ENCODE assay signal across 14 mouse cellular contexts in genomic region chr3:31260964-31261346, GRCm38 (mm10). TPM values are rescaled to one million over a fixed set of nuclear protein-coding genes. Genes with fewer than 3 reads are reported as not detected.
A peak's percentile ranks its signal among the peaks of the same experiment; 100 is the strongest.
DNase-seq lines count a peak whose midpoint lies in the region; ATAC-seq and TF ChIP-seq lines count a peak whose summit lies in the region.
"Had no signal": no experiment of that assay in that cellular context is flagged by ENCODE, and none has a peak within 500 bp of the region (broad histone marks: within the 10 kb centered on the region; RNA-seq: fewer than 3 reads in every experiment).

No protein-coding gene starts in this region.

- H3K36me3 ChIP-seq in hindbrain, embryonic 10.5 days: no peaks in the 10 kb centered on the region
- H3K36me3 ChIP-seq in hindbrain, postnatal 0 days (ENCODE audit: insufficient read depth, low read length): no peaks in the 10 kb centered on the region
- H3K36me3 ChIP-seq in lung, embryonic 15.5 days: no peaks in the 10 kb centered on the region
- no peaks in the 10 kb centered on the region for H3K36me3 ChIP-seq in forebrain, embryonic 11.5 days (ENCODE audit: control insufficient read depth, insufficient read depth, low read length)
- no peaks in the 10 kb centered on the region for H3K36me3 ChIP-seq in limb, embryonic 14.5 days (ENCODE audit: control insufficient read depth, insufficient read depth, low read length)
- H3K36me3 ChIP-seq: embryonic facial prominence, embryonic 13.5 days; limb, embryonic 15.5 days had no signal

- no peaks in the 10 kb centered on the region for H3K27me3 ChIP-seq in hindbrain, embryonic 10.5 days (ENCODE audit: insufficient read depth, poor library complexity, severe bottlenecking)
- H3K27me3 ChIP-seq in hindbrain, postnatal 0 days (ENCODE audit: insufficient read depth, low read length): no peaks in the 10 kb centered on the region
- H3K27me3 ChIP-seq in lung, embryonic 15.5 days: no peaks in the 10 kb centered on the region
- no peaks in the 10 kb centered on the region for H3K27me3 ChIP-seq in forebrain, embryonic 11.5 days (ENCODE audit: control insufficient read depth, insufficient read depth, low read length)
- no peaks in the 10 kb centered on the region for H3K27me3 ChIP-seq in limb, embryonic 14.5 days (ENCODE audit: control insufficient read depth, insufficient read depth, low read length)
- H3K27me3 ChIP-seq: embryonic facial prominence, embryonic 13.5 days; limb, embryonic 15.5 days had no signal

- peak overlapping the region; percentile 80; the same call in 1 of the 2 replicates for H3K27ac ChIP-seq in hindbrain, embryonic 10.5 days
- no peak overlapping the region for H3K27ac ChIP-seq in hindbrain, postnatal 0 days
- H3K27ac ChIP-seq in lung, embryonic 15.5 days: peak overlapping the region; percentile 78; the same call in 1 of the 2 replicates
- H3K27ac ChIP-seq in forebrain, embryonic 11.5 days (ENCODE audit: low read depth, low read length): peak overlapping the region; percentile 48
- H3K27ac ChIP-seq in limb, embryonic 14.5 days (replicated peaks; ENCODE audit: low read depth, low read length): peak overlapping the region; percentile 66

- H3K4me1 ChIP-seq in hindbrain, embryonic 10.5 days (replicated peaks): peaks cover 23% of the 10 kb centered on the region
- 0 out of 2 replicates have a peak, but pooled peaks cover 3% of the 10 kb centered on the region for H3K4me1 ChIP-seq in hindbrain, postnatal 0 days (ENCODE audit: insufficient read depth, low read length)
- 0 out of 2 replicates have a peak, but pooled peaks cover 10% of the 10 kb centered on the region for H3K4me1 ChIP-seq in lung, embryonic 15.5 days
- H3K4me1 ChIP-seq in forebrain, embryonic 11.5 days (replicated peaks; ENCODE audit: control insufficient read depth, insufficient read depth, low read length): peaks cover 11% of the 10 kb centered on the region; the same call in 1 of the 2 replicates
- H3K4me1 ChIP-seq in limb, embryonic 14.5 days (ENCODE audit: control insufficient read depth, insufficient read depth, low read length): peaks cover 18% of the 10 kb centered on the region

- ATAC-seq in hindbrain, postnatal 0 days: no peak
- peak; percentile 45; the same call in 1 of the 2 replicates for ATAC-seq in lung, embryonic 15.5 days (ENCODE audit: borderline replicate concordance, extremely low read depth, low FRiP score, low TSS enrichment)
- peak; percentile 39; the same call in 1 of the 2 replicates for ATAC-seq in forebrain, embryonic 11.5 days (replicated peaks; ENCODE audit: low FRiP score)
- peak; percentile 35; the same call in 1 of the 2 replicates for ATAC-seq in limb, embryonic 14.5 days (ENCODE audit: low FRiP score, low read depth)

- no peak overlapping the region for H3K4me3 ChIP-seq in hindbrain, embryonic 10.5 days
- no peak overlapping the region for H3K4me3 ChIP-seq in hindbrain, postnatal 0 days (ENCODE audit: low read length)
- no peak overlapping the region for H3K4me3 ChIP-seq in lung, embryonic 15.5 days
- H3K4me3 ChIP-seq in forebrain, embryonic 11.5 days (ENCODE audit: low read depth, low read length): no peak overlapping the region
- H3K4me3 ChIP-seq in limb, embryonic 14.5 days (replicated peaks; ENCODE audit: low read length): no peak overlapping the region
- H3K4me3 ChIP-seq: embryonic facial prominence, embryonic 13.5 days; limb, embryonic 15.5 days had no signal

- H3K9ac ChIP-seq in hindbrain, postnatal 0 days (replicated peaks; ENCODE audit: low read length): no peak overlapping the region
- no peak overlapping the region for H3K9ac ChIP-seq in lung, embryonic 15.5 days
- H3K9ac ChIP-seq in forebrain, embryonic 11.5 days (ENCODE audit: low read length): no peak overlapping the region
- no peak overlapping the region for H3K9ac ChIP-seq in limb, embryonic 14.5 days (ENCODE audit: low read depth, low read length, severe bottlenecking)
- H3K9ac ChIP-seq: embryonic facial prominence, embryonic 13.5 days; limb, embryonic 15.5 days had no signal

- 45% methylated on average over 3 of the region's 3 CpGs for WGBS in hindbrain, embryonic 10.5 days
- 62% methylated on average over 3 of the region's 3 CpGs for WGBS in hindbrain, postnatal 0 days
- WGBS in lung, embryonic 15.5 days: 33% methylated on average over 3 of the region's 3 CpGs
- 27% methylated on average over 3 of the region's 3 CpGs for WGBS in forebrain, embryonic 11.5 days
- WGBS in limb, embryonic 14.5 days: 37% methylated on average over 3 of the region's 3 CpGs

- TF ChIP-seq POLR2A in limb, embryonic 14.5 days (IDR thresholded peaks at IDR 0.05; ENCODE audit: borderline replicate concordance, extremely low read depth, insufficient read depth, insufficient read length): no peak

- no peak for DNase-seq in hindbrain, embryonic 10.5 days (ENCODE audit: low spot score)
- no peak for DNase-seq in hindbrain, postnatal 0 days (ENCODE audit: low spot score)
- DNase-seq in lung, postnatal 10 days: no peak
- no peak for DNase-seq in forebrain, embryonic 11.5 days (ENCODE audit: low spot score)
- no peak for DNase-seq in limb, embryonic 14.5 days (ENCODE audit: low spot score)
- no peak for DNase-seq in spleen, postnatal 14 days (ENCODE audit: low spot score in 2 of 2)
- DNase-seq in adrenal gland, postnatal 36 days: no peak
- DNase-seq: B cell, adult 2 months; cerebellum, adult 9-11 months; layer of hippocampus, postnatal 36 days; thymus, postnatal 25 days had no signal

- no peak overlapping the region for H3K4me2 ChIP-seq in hindbrain, postnatal 0 days (ENCODE audit: low read depth, low read length)
- H3K4me2 ChIP-seq in lung, embryonic 15.5 days: no peak overlapping the region
- no peak overlapping the region for H3K4me2 ChIP-seq in forebrain, embryonic 11.5 days (ENCODE audit: low read depth, low read length, severe bottlenecking)
- 0 out of 2 replicates have a peak overlapping the region, but pooled peaks have one; percentile 15 for H3K4me2 ChIP-seq in limb, embryonic 14.5 days (replicated peaks; ENCODE audit: low read depth, low read length, severe bottlenecking)
- H3K4me2 ChIP-seq: limb, embryonic 15.5 days had no signal

- no peaks in the 10 kb centered on the region for H3K9me3 ChIP-seq in hindbrain, embryonic 10.5 days
- no peaks in the 10 kb centered on the region for H3K9me3 ChIP-seq in hindbrain, postnatal 0 days (ENCODE audit: low read length)
- H3K9me3 ChIP-seq in lung, embryonic 15.5 days: no peaks in the 10 kb centered on the region
- no peaks in the 10 kb centered on the region for H3K9me3 ChIP-seq in forebrain, embryonic 11.5 days (ENCODE audit: control insufficient read depth, low read length)
- H3K9me3 ChIP-seq in limb, embryonic 14.5 days (ENCODE audit: control insufficient read depth, low read length): no peaks in the 10 kb centered on the region
- H3K9me3 ChIP-seq: embryonic facial prominence, embryonic 13.5 days; limb, embryonic 15.5 days had no signal

- no peak for TF ChIP-seq CTCF in hindbrain, postnatal 0 days (IDR thresholded peaks at IDR 0.05; ENCODE audit: low read depth)

RNA-seq across cellular contexts. Expression of gene Slc7a14, which starts 49.2 kb away (rescaled TPM):
- polyA plus RNA-seq in hindbrain, embryonic 10.5 days (2016; fragmentation: Nextera tagmentation; extraction: Ambion mirVana): 0.55 and 0.76 TPM in 2 replicates
- total RNA-seq in hindbrain, postnatal 0 days (2014; rRNA removed): 20.9 and 23.6 TPM in 2 replicates
- polyA plus RNA-seq in hindbrain, postnatal 0 days (2015; fragmentation: Nextera tagmentation; extraction: Ambion mirVana): 8.8 and 9.2 TPM in 2 replicates
- 0.11 and 0.27 TPM in 2 replicates for polyA plus RNA-seq in lung, embryonic 15.5 days (2015; fragmentation: Nextera tagmentation; extraction: Ambion mirVana)
- 0.23 and 0.40 TPM in 2 replicates for polyA plus RNA-seq in forebrain, embryonic 11.5 days (2014; fragmentation: Nextera tagmentation; extraction: Ambion mirVana)
- polyA plus RNA-seq in limb, embryonic 14.5 days (2012; rRNA removed): 0.03 TPM in 1 of 2 replicates, not detected in the other
- polyA plus RNA-seq in limb, embryonic 14.5 days (2014; fragmentation: Nextera tagmentation; extraction: Ambion mirVana): 0.04 TPM in 2 replicates
- total RNA-seq in adrenal gland, postnatal 36 days (2021): 1 to 10 TPM; 3.5 to 4.8 TPM
